Mouse (Mus musculus) effector memory CD4-positive, alpha-beta T cell, adult 5 months (primary cell): ENCODE measurements around the gene Dus1l. TPM values are rescaled to one million over a fixed set of nuclear protein-coding genes. Genes with fewer than 3 reads are reported as not detected.

Experiments
- polyA plus RNA-seq: library from polyadenylated mRNA; unstranded; fragments of 100-300 nt; shearing (Covaris generic); gene quantifications from one replicate; pipeline ENCODE4 v1.2.1, GENCODE M21; 2017

The Dus1l gene
- polyA plus RNA-seq: 40.0 TPM

GRCm38 (mm10) chr11:120795756-120796613 lies at the start of gene Dus1l:
TSS of gene Dus1l (minus strand) at chr11:120796403.

GRCm38 (mm10) chr11:120823956-120824786 lies 28.0 kb upstream of the Dus1l start, which contains the start of gene Fasn:
TSS of gene Fasn (minus strand) at chr11:120824547.

GRCm38 (mm10) chr11:120784064-120784791 lies 12.0 kb downstream of the Dus1l start, which contains the start of the genes Rfng and Gps1:
TSS of gene Rfng (minus strand) at chr11:120784207.
TSS of gene Gps1 (plus strand) at chr11:120784272.

GRCm38 (mm10) chr11:120762672-120763041 lies 33.5 kb downstream of the Dus1l start, which contains the start of gene Hmga1b:
TSS of gene Hmga1b (plus strand) at chr11:120762794.

Other genes starting within 250 kb of the Dus1l start
- gene Mcrip1, start 246.7 kb downstream of the Dus1l start, polyA plus RNA-seq: 63.3 TPM
- gene Ppp1r27, start 245.3 kb downstream of the Dus1l start, polyA plus RNA-seq: not detected
- gene P4hb, start 223.2 kb downstream of the Dus1l start, polyA plus RNA-seq: 187 TPM
- 737 TPM for gene Arhgdia, start 214.8 kb downstream of the Dus1l start, polyA plus RNA-seq
- 275 TPM for gene Alyref, start 198.0 kb downstream of the Dus1l start, polyA plus RNA-seq
- gene Anapc11, start 198.0 kb downstream of the Dus1l start, polyA plus RNA-seq: 80.0 TPM
- gene Npb, start 187.9 kb downstream of the Dus1l start, polyA plus RNA-seq: not detected
- gene Pcyt2, start 178.5 kb downstream of the Dus1l start, polyA plus RNA-seq: 159 TPM
- 158 TPM for gene Sirt7, start 171.2 kb downstream of the Dus1l start, polyA plus RNA-seq
- 52.8 TPM for gene Mafg, start 162.8 kb downstream of the Dus1l start, polyA plus RNA-seq
- gene Pycr1, start 152.6 kb downstream of the Dus1l start, polyA plus RNA-seq: 0.24 TPM
- gene Myadml2, start 148.2 kb downstream of the Dus1l start, polyA plus RNA-seq: not detected
- gene Notum, start 135.2 kb downstream of the Dus1l start, polyA plus RNA-seq: not detected
- gene Aspscr1, start 123.4 kb downstream of the Dus1l start, polyA plus RNA-seq: 103 TPM
- gene Cenpx, start 82.7 kb downstream of the Dus1l start, polyA plus RNA-seq: 87.8 TPM
- gene Lrrc45, start 82.5 kb downstream of the Dus1l start, polyA plus RNA-seq: 52.6 TPM
- gene Rac3, start 74.9 kb downstream of the Dus1l start, polyA plus RNA-seq: 0.70 TPM
- gene Dcxr, start 69.1 kb downstream of the Dus1l start, polyA plus RNA-seq: 11.1 TPM
- gene Cbr2, start 64.3 kb downstream of the Dus1l start, polyA plus RNA-seq: not detected
- gene Hmga1b, start 33.6 kb downstream of the Dus1l start, polyA plus RNA-seq: 15.1 TPM
- 23.6 TPM for gene Rfng, start 12.2 kb downstream of the Dus1l start, polyA plus RNA-seq
- 79.8 TPM for gene Gps1, start 12.1 kb downstream of the Dus1l start, polyA plus RNA-seq
- gene Fasn, start 28.1 kb upstream of the Dus1l start, polyA plus RNA-seq: 50.6 TPM
- 0.21 TPM for gene Ccdc57, start 136.5 kb upstream of the Dus1l start, polyA plus RNA-seq
- gene Slc16a3, start 152.1 kb upstream of the Dus1l start, polyA plus RNA-seq: 21.0 TPM
- gene Csnk1d, start 194.9 kb upstream of the Dus1l start, polyA plus RNA-seq: 227 TPM
- gene Cd7, start 243.0 kb upstream of the Dus1l start, polyA plus RNA-seq: 69.1 TPM